Mouse (Mus musculus): ENCODE measurements around the gene Armc10.

DNA sequence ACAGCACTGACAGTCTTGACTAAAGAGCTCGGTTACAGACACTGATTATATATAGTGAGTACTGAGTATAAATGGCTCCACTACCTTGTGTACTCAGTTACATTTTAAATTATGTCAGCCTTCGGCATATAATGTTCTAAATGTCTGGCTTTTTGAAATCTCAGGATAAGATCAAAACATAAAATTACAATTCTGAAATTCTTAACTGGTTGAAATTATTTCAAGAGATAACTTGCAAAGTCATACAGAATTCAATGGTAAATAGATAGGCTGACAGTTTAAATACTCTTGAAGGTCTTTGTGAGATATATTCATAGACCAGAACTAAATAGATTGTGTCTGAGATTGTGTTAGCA is 56.4 kb downstream of the Armc10 start:
- TF ChIP-seq POLR2A (IDR thresholded peaks at IDR 0.05; ENCODE audit: borderline replicate concordance, extremely low read depth, insufficient read depth, insufficient read length, poor library complexity, severe bottlenecking), result no peak
- no peak for TF ChIP-seq CTCF (IDR thresholded peaks at IDR 0.05; ENCODE audit: borderline replicate concordance, extremely low read depth, insufficient read depth, insufficient read length)
